Mouse (Mus musculus) neural tube, embryonic 12.5 days (tissue): ENCODE results near the gene Olfr1141. TPM values are rescaled to one million over a fixed set of nuclear protein-coding genes. Genes with fewer than 3 reads are reported as not detected.

Experiments
- ATAC-seq: fragments of 200-750 bp; cut with Nextera tagmentation; 2 replicates; pipeline ENCODE4 v1.8.0; 2017; ENCODE audit warnings: low read depth, mild to moderate bottlenecking, moderate TSS enrichment, moderate library complexity; ENCODE audit not compliant: low FRiP score
- H3K27ac ChIP-seq: fragments of 300-500 bp; sonication (generic); 2 replicates; pipeline ENCODE4 v1.5.1; 2016
- H3K27me3 ChIP-seq: fragments of 300-500 bp; sonication (generic); replicated peaks from 2 replicates; pipeline ENCODE4 v1.6.1; 2016; ENCODE audit warnings: mild to moderate bottlenecking
- H3K36me3 ChIP-seq: fragments of 300-500 bp; sonication (generic); 2 replicates; pipeline ENCODE4 v1.6.1; 2016; ENCODE audit warnings: mild to moderate bottlenecking
- H3K4me1 ChIP-seq: fragments of 300-500 bp; sonication (generic); 2 replicates; pipeline ENCODE4 v1.6.1; 2016
- H3K4me2 ChIP-seq: fragments of 300-500 bp; sonication (generic); replicated peaks from 2 replicates; pipeline ENCODE4 v1.6.1; 2016; ENCODE audit warnings: mild to moderate bottlenecking
- H3K4me3 ChIP-seq: fragments of 300-500 bp; sonication (generic); 2 replicates; pipeline ENCODE4 v1.5.1; 2016
- H3K9ac ChIP-seq: fragments of 300-500 bp; sonication (generic); 2 replicates; pipeline ENCODE4 v1.6.1; 2016; ENCODE audit warnings: mild to moderate bottlenecking
- H3K9me3 ChIP-seq: fragments of 300-500 bp; sonication (generic); 2 replicates; pipeline ENCODE4 v1.6.1; 2016; ENCODE audit warnings: mild to moderate bottlenecking
- WGBS: fragments of 180-500 bp; shearing (Covaris S2); methylation state at CpG from one replicate; pipeline ENCODE4 v1.1.7; 2016; 5-methylcytosine and 5-hydroxymethylcytosine counted together
- polyA plus RNA-seq: library from polyadenylated mRNA; unstranded; fragments of >200 nt; fragmentation: Nextera tagmentation; extraction: Ambion mirVana; gene quantifications from 2 replicates; pipeline ENCODE4 v1.2.1, GENCODE M21; 2016

The Olfr1141 gene
- polyA plus RNA-seq: not detected in 2 replicates

- WGBS: 80% methylated on average over 1 of the region's 1 CpGs
- Histone ChIP-seq H3K4me2 (no peak within 1 kb of the TSS), H3K27me3 (no peaks in the 10 kb centered on the region), H3K9ac (no peak within 1 kb of the TSS), H3K9me3 (no peaks in the 10 kb centered on the region), H3K4me3 (no peak within 1 kb of the TSS), H3K27ac (no peak within 1 kb of the TSS), H3K4me1 (no peaks in the 10 kb centered on the region), H3K36me3 (no peaks in the 10 kb centered on the region)
- no peak for ATAC-seq
These were observed at the start of gene Olfr1141 for GRCm38 (mm10) chr2:87753891-87754290. Gene Olfr1141, minus strand, starts transcription at chr2:87753991.

GRCm38 (mm10) chr2:87800292-87800691 is 46.5 kb upstream of the Olfr1141 start, which contains the start of gene Olfr1143:
Gene Olfr1143, plus strand, starts transcription at chr2:87800592.
- Histone ChIP-seq H3K9me3 (no peaks in the 10 kb centered on the region), H3K4me1 (no peaks in the 10 kb centered on the region), H3K27me3 (no peaks in the 10 kb centered on the region), H3K36me3 (no peaks in the 10 kb centered on the region), H3K9ac (no peak within 1 kb of the TSS), H3K27ac (no peak within 1 kb of the TSS), H3K4me3 (no peak within 1 kb of the TSS), H3K4me2 (no peak within 1 kb of the TSS)
- no peak for ATAC-seq

GRCm38 (mm10) chr2:87779183-87779582 is 25.4 kb upstream of the Olfr1141 start, which contains the start of gene Olfr152:
Gene Olfr152, plus strand, starts transcription at chr2:87779483.
- Histone ChIP-seq H3K9ac (no peak within 1 kb of the TSS), H3K4me1 (no peaks in the 10 kb centered on the region), H3K4me3 (no peak within 1 kb of the TSS), H3K36me3 (no peaks in the 10 kb centered on the region), H3K27me3 (no peaks in the 10 kb centered on the region), H3K27ac (no peak within 1 kb of the TSS), H3K9me3 (no peaks in the 10 kb centered on the region), H3K4me2 (no peak within 1 kb of the TSS)
- no peak for ATAC-seq
- 89% methylated on average over 4 of the region's 4 CpGs for WGBS

- no peak for ATAC-seq
- Histone ChIP-seq H3K9me3 (no peaks in the 10 kb centered on the region), H3K4me3 (no peak overlapping the region), H3K4me1 (no peaks in the 10 kb centered on the region), H3K27ac (no peak overlapping the region), H3K4me2 (no peak overlapping the region), H3K27me3 (no peaks in the 10 kb centered on the region), H3K9ac (no peak overlapping the region), H3K36me3 (no peaks in the 10 kb centered on the region)
- WGBS: 50% methylated on average over 1 of the region's 1 CpGs
These were observed 22.4 kb upstream of the Olfr1141 start for GRCm38 (mm10) chr2:87776143-87776542.

GRCm38 (mm10) chr2:87743452-87743851 is 10.3 kb downstream of the Olfr1141 start, which contains the start of gene Olfr1140:
Gene Olfr1140, plus strand, starts transcription at chr2:87743752.
- H3K4me2 ChIP-seq: no peak within 1 kb of the TSS
- no peaks in the 10 kb centered on the region for H3K36me3 ChIP-seq
- no peak within 1 kb of the TSS for H3K27ac ChIP-seq
- H3K4me1 ChIP-seq: no peaks in the 10 kb centered on the region
- ATAC-seq: no peak
- 74% methylated on average over 3 of the region's 3 CpGs for WGBS
- no peak within 1 kb of the TSS for H3K9ac ChIP-seq
- no peaks in the 10 kb centered on the region for H3K9me3 ChIP-seq
- H3K27me3 ChIP-seq: no peaks in the 10 kb centered on the region
- no peak within 1 kb of the TSS for H3K4me3 ChIP-seq

GRCm38 (mm10) chr2:87739878-87740277 is 13.9 kb downstream of the Olfr1141 start, which contains the start of gene Olfr1138:
Gene Olfr1138, minus strand, starts transcription at chr2:87739978.
- Histone ChIP-seq H3K27ac (no peak within 1 kb of the TSS), H3K9ac (no peak within 1 kb of the TSS), H3K4me1 (no peaks in the 10 kb centered on the region), H3K27me3 (no peaks in the 10 kb centered on the region), H3K36me3 (no peaks in the 10 kb centered on the region), H3K4me3 (no peak within 1 kb of the TSS), H3K4me2 (no peak within 1 kb of the TSS), H3K9me3 (no peaks in the 10 kb centered on the region)
- no peak for ATAC-seq
- 83% methylated on average over 1 of the region's 1 CpGs for WGBS

- Histone ChIP-seq H3K27ac (no peak within 1 kb of the TSS), H3K27me3 (no peaks in the 10 kb centered on the region), H3K36me3 (no peaks in the 10 kb centered on the region), H3K9ac (no peak within 1 kb of the TSS), H3K4me1 (no peaks in the 10 kb centered on the region), H3K4me3 (no peak within 1 kb of the TSS), H3K4me2 (no peak within 1 kb of the TSS), H3K9me3 (no peaks in the 10 kb centered on the region)
- no peak for ATAC-seq
These were observed 40.7 kb downstream of the Olfr1141 start, which contains the start of gene Olfr1137 for GRCm38 (mm10) chr2:87713079-87713478. Gene Olfr1137, minus strand, starts transcription at chr2:87713179.

Other genes starting within 250 kb of the Olfr1141 start
- gene Pramel6, start 247.4 kb downstream of the Olfr1141 start, polyA plus RNA-seq: not detected in 2 replicates
- not detected in 2 replicates for gene Olfr153, start 222.2 kb downstream of the Olfr1141 start, polyA plus RNA-seq
- not detected in 2 replicates for gene Olfr1128, start 208.4 kb downstream of the Olfr1141 start, polyA plus RNA-seq
- gene Olfr1129, start 180.1 kb downstream of the Olfr1141 start, polyA plus RNA-seq: not detected in 2 replicates
- gene Olfr1130, start 147.8 kb downstream of the Olfr1141 start, polyA plus RNA-seq: not detected in 2 replicates
- gene Olfr1131, start 126.9 kb downstream of the Olfr1141 start, polyA plus RNA-seq: not detected in 2 replicates
- gene Olfr1132, start 116.5 kb downstream of the Olfr1141 start, polyA plus RNA-seq: not detected in 2 replicates
- gene Olfr1133, start 106.6 kb downstream of the Olfr1141 start, polyA plus RNA-seq: not detected in 2 replicates
- gene Olfr1134, start 95.5 kb downstream of the Olfr1141 start, polyA plus RNA-seq: not detected in 2 replicates
- not detected in 2 replicates for gene Olfr1135, start 80.3 kb downstream of the Olfr1141 start, polyA plus RNA-seq
- not detected in 2 replicates for gene Olfr1136, start 60.0 kb downstream of the Olfr1141 start, polyA plus RNA-seq
- not detected in 2 replicates for gene Olfr1137, start 40.8 kb downstream of the Olfr1141 start, polyA plus RNA-seq
- not detected in 2 replicates for gene Olfr1138, start 14.0 kb downstream of the Olfr1141 start, polyA plus RNA-seq
- not detected in 2 replicates for gene Olfr1140, start 10.2 kb downstream of the Olfr1141 start, polyA plus RNA-seq
- not detected in 2 replicates for gene Olfr152, start 25.5 kb upstream of the Olfr1141 start, polyA plus RNA-seq
- not detected in 2 replicates for gene Olfr1143, start 46.6 kb upstream of the Olfr1141 start, polyA plus RNA-seq
- not detected in 2 replicates for gene Olfr1145, start 55.8 kb upstream of the Olfr1141 start, polyA plus RNA-seq
- gene Olfr1148, start 76.5 kb upstream of the Olfr1141 start, polyA plus RNA-seq: not detected in 2 replicates
- not detected in 2 replicates for gene Olfr1150-ps1, start 90.0 kb upstream of the Olfr1141 start, polyA plus RNA-seq
- gene Olfr1151, start 101.9 kb upstream of the Olfr1141 start, polyA plus RNA-seq: not detected in 2 replicates
- gene Olfr1152, start 112.5 kb upstream of the Olfr1141 start, polyA plus RNA-seq: 0.03 TPM in 1 of 2 replicates, not detected in the other
- not detected in 2 replicates for gene Olfr1153, start 141.0 kb upstream of the Olfr1141 start, polyA plus RNA-seq
- gene Olfr1154, start 151.2 kb upstream of the Olfr1141 start, polyA plus RNA-seq: not detected in 2 replicates
- not detected in 2 replicates for gene Olfr1155, start 191.1 kb upstream of the Olfr1141 start, polyA plus RNA-seq
- gene Olfr1156, start 199.1 kb upstream of the Olfr1141 start, polyA plus RNA-seq: not detected in 2 replicates
- gene Olfr1157, start 214.3 kb upstream of the Olfr1141 start, polyA plus RNA-seq: not detected in 2 replicates
- gene Olfr74, start 220.7 kb upstream of the Olfr1141 start, polyA plus RNA-seq: not detected in 2 replicates
- gene Olfr1158, start 236.1 kb upstream of the Olfr1141 start, polyA plus RNA-seq: not detected in 2 replicates